Mouse (Mus musculus): Measurements from ENCODE around the gene Eapp.

DNA sequence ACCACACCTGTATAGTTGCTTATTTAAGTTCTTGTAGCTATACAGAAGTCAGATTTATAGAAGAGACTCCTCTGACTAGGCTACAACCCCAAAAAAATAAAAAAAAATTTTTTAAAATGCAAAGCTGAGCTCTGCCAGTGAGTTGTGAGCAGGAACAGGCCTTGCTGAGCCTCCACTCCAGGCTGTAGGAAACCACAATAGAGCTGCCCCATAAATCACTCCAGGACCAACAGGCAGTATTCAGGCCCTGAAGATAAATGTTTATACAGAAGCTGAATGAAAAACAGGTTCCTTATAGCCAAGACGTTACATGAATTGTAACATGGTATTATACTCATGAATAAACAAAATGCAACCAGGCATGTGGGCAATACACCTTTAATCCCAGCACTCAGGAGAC lies 44.5 kb downstream of the Eapp start:
- TF ChIP-seq CTCF (conservative IDR thresholded peaks at IDR 0.05 in 1 of 2, IDR thresholded peaks at IDR 0.05 in 1 of 2; ENCODE audit: low read depth in 2 of 2, low read length in 2 of 2) (no peak), EP300 (IDR thresholded peaks at IDR 0.05; ENCODE audit: low read length) (no peak), MAFK (IDR thresholded peaks at IDR 0.05; ENCODE audit: insufficient replicate concordance, low read length) (no peak), TCF12 (IDR thresholded peaks at IDR 0.05; ENCODE audit: low read depth, low read length) (no peak), MXI1 (IDR thresholded peaks at IDR 0.05; ENCODE audit: low read depth, low read length) (no peak), PAX5 (IDR thresholded peaks at IDR 0.05; ENCODE audit: low read length) (no peak), ZKSCAN1 (IDR thresholded peaks at IDR 0.05; ENCODE audit: borderline replicate concordance, low read depth, low read length) (no peak), POLR2A (IDR thresholded peaks at IDR 0.05; ENCODE audit: low read depth, low read length) (no peak)
